Mouse (Mus musculus): ENCODE data around the gene Nek7. TPM values are rescaled to one million over a fixed set of nuclear protein-coding genes. Genes with fewer than 3 reads are reported as not detected.

Gene Nek7
- total and polyA plus RNA-seq, 3 experiments = 4.7 to 9.1 TPM; not detected in 1

DNA sequence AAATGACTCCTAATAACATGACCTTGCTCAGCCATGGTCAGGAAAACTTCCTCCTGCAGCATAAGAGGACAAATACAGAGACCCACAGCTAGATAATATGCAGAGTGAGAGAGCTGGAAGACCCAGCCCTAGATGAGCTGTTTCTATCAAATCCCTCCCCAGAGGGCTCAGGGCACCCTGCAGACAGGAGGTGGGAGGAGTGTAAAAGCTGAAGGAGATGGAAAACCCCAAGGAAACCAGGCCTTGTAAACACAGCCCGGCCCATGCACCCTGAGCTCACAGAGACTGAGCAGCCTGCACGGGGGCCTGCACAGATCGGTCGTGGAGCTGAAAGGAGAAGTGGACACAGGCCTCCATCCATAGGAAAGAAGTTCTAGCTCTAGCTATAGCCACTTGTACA, 27.5 kb downstream of the Nek7 start:
- Histone ChIP-seq H3K9me3 (replicated peaks; ENCODE audit: insufficient read depth, low read length) (no peaks in the 10 kb centered on the region), H3K4me1 (ENCODE audit: control insufficient read depth in 1 of 2, insufficient read depth in 2 of 2, low read length in 2 of 2) (no peaks in the 10 kb centered on the region), H3K9ac (ENCODE audit: control insufficient read depth, low read depth, low read length, poor library complexity, severe bottlenecking) (no peak overlapping the region), H3K4me3 (ENCODE audit: control insufficient read depth in 1 of 2, insufficient read depth in 1 of 2, low read depth in 2 of 2, low read length in 2 of 2) (no peak overlapping the region), H3K27ac (ENCODE audit: control insufficient read depth, low read depth, low read length) (no peak overlapping the region), H3K79me2 (ENCODE audit: control insufficient read depth, insufficient read depth, low read length, poor library complexity) (no peaks in the 10 kb centered on the region), H3K27me3 (ENCODE audit: control insufficient read depth in 1 of 2, insufficient read depth in 2 of 2, low read length in 2 of 2) (no peaks in the 10 kb centered on the region), H3K36me3 (ENCODE audit: control insufficient read depth in 1 of 2, insufficient read depth in 2 of 2, low read length in 2 of 2) (no peaks in the 10 kb centered on the region)
- no peak for DNase-seq (ENCODE audit: low read depth, low spot score)
- TF ChIP-seq TBP (IDR thresholded peaks at IDR 0.05; ENCODE audit: low read depth, low read length) (no peak), CHD1 (IDR thresholded peaks at IDR 0.05; ENCODE audit: low read depth, low read length) (no peak)

DNA sequence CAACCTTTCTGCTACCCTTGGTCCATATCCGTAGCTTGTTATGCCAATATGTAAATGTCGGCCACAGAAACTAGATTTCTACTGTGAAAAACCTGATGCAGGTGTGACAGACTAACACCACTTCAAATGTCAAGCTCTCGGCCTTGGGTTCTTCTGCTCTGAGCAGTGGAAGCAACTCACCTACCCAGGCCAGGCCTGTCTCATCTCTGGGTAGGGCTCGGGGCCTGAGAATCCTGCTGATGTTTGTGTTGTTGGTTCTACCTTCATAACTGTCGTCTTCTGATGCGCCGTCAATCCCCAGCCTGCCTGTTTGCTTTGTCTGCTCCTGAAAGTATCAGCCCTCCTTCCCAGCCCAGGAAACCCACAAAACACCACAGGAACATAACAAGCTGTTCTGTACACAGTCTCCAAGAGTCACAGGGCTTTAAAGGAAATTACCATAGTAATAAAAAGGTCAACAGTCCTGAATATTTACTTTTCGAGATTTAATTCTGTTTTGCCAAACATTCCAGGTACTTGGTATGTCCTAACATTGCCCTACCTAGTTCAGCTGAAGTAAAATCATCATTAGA, 29.4 kb downstream of the Nek7 start:
- H3K27me3 ChIP-seq (ENCODE audit: control insufficient read depth in 1 of 2, insufficient read depth in 2 of 2, low read length in 2 of 2) = no peaks in the 10 kb centered on the region
- no peak overlapping the region for H3K4me3 ChIP-seq (ENCODE audit: control insufficient read depth in 1 of 2, insufficient read depth in 1 of 2, low read depth in 2 of 2, low read length in 2 of 2)
- no peaks in the 10 kb centered on the region for H3K79me2 ChIP-seq (ENCODE audit: control insufficient read depth, insufficient read depth, low read length, poor library complexity)
- no peaks in the 10 kb centered on the region for H3K9me3 ChIP-seq (replicated peaks; ENCODE audit: insufficient read depth, low read length)
- H3K36me3 ChIP-seq (ENCODE audit: control insufficient read depth in 1 of 2, insufficient read depth in 2 of 2, low read length in 2 of 2) = no peaks in the 10 kb centered on the region
- H3K27ac ChIP-seq (ENCODE audit: control insufficient read depth, low read depth, low read length) = no peak overlapping the region
- H3K4me1 ChIP-seq (ENCODE audit: control insufficient read depth in 1 of 2, insufficient read depth in 2 of 2, low read length in 2 of 2) = no peaks in the 10 kb centered on the region
- H3K9ac ChIP-seq (ENCODE audit: control insufficient read depth, low read depth, low read length, poor library complexity, severe bottlenecking) = no peak overlapping the region
- TF ChIP-seq GABPA (IDR thresholded peaks at IDR 0.05; ENCODE audit: low read depth, low read length) (no peak), POLR2A (IDR thresholded peaks at IDR 0.05; ENCODE audit: control insufficient read depth in 1 of 2, insufficient read depth in 1 of 2, low read depth in 1 of 2, low read length in 2 of 2, poor library complexity in 1 of 2) (no peak), GATA1 (IDR thresholded peaks at IDR 0.05; ENCODE audit: low read depth, low read length) (no peak), UBTF (IDR thresholded peaks at IDR 0.05; ENCODE audit: borderline replicate concordance, insufficient read depth, low read depth, low read length) (no peak), MXI1 (IDR thresholded peaks at IDR 0.05; ENCODE audit: low read depth, low read length) (no peak), CHD1 (IDR thresholded peaks at IDR 0.05; ENCODE audit: low read depth, low read length) (no peak), RAD21 (IDR thresholded peaks at IDR 0.05; ENCODE audit: low read depth, low read length) (no peak)
- DNase-seq (ENCODE audit: low read depth, low spot score) = no peak

DNA sequence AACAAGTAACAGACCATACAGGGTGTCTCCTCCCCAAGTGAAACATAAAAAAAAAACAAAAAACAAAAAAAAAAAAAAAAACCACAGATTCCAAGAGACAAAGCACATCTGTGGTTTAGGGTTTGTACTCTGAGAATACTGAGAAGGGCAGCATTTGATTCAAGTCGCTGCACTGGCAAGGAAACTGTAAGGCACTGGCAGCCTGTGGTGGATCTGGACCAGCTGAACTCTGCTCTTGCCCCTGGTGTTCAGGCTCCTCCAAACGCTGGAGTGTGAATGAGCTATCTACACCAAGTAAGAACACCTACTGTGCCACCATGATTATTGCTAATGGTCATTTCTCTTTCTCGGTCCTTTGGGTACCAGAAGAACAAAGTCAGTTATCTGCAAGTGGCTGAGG, 30.8 kb downstream of the Nek7 start:
- no peaks in the 10 kb centered on the region for H3K27me3 ChIP-seq (ENCODE audit: control insufficient read depth in 1 of 2, insufficient read depth in 2 of 2, low read length in 2 of 2)
- H3K4me1 ChIP-seq (ENCODE audit: control insufficient read depth in 1 of 2, insufficient read depth in 2 of 2, low read length in 2 of 2) = no peaks in the 10 kb centered on the region
- H3K9me3 ChIP-seq (replicated peaks; ENCODE audit: insufficient read depth, low read length) = no peaks in the 10 kb centered on the region
- TF ChIP-seq CHD1 (IDR thresholded peaks at IDR 0.05; ENCODE audit: low read depth, low read length) (no peak), TBP (IDR thresholded peaks at IDR 0.05; ENCODE audit: low read depth, low read length) (no peak), ZMIZ1 (IDR thresholded peaks at IDR 0.05; ENCODE audit: low read depth, low read length) (no peak), ZC3H11A (IDR thresholded peaks at IDR 0.05; ENCODE audit: low read depth, low read length) (no peak), MAFK (IDR thresholded peaks at IDR 0.05; ENCODE audit: borderline replicate concordance, low read depth, low read length) (no peak), USF2 (IDR thresholded peaks at IDR 0.05; ENCODE audit: borderline replicate concordance in 1 of 2, insufficient read depth in 1 of 2, low read depth in 1 of 2, low read length in 2 of 2) (no peak), MYB (IDR thresholded peaks at IDR 0.05; ENCODE audit: low read depth, low read length) (no peak), TAL1 (IDR thresholded peaks at IDR 0.05; ENCODE audit: low read length) (no peak), MAX (IDR thresholded peaks at IDR 0.05; ENCODE audit: low read length) (no peak), CTCF (IDR thresholded peaks at IDR 0.05 in 2 of 3, conservative IDR thresholded peaks at IDR 0.05 in 1 of 3; ENCODE audit: control insufficient read depth in 1 of 3, insufficient read depth in 1 of 3, low read depth in 2 of 3, low read length in 3 of 3, poor library complexity in 1 of 3, severe bottlenecking in 1 of 3) (no peak), ZKSCAN1 (IDR thresholded peaks at IDR 0.05; ENCODE audit: low read depth, low read length) (no peak)
- H3K4me3 ChIP-seq (ENCODE audit: control insufficient read depth in 1 of 2, insufficient read depth in 1 of 2, low read depth in 2 of 2, low read length in 2 of 2) = no peak overlapping the region
- H3K27ac ChIP-seq (ENCODE audit: control insufficient read depth, low read depth, low read length) = no peak overlapping the region
- H3K36me3 ChIP-seq (ENCODE audit: control insufficient read depth in 1 of 2, insufficient read depth in 2 of 2, low read length in 2 of 2) = no peaks in the 10 kb centered on the region
- H3K9ac ChIP-seq (ENCODE audit: control insufficient read depth, low read depth, low read length, poor library complexity, severe bottlenecking) = no peak overlapping the region
- no peaks in the 10 kb centered on the region for H3K79me2 ChIP-seq (ENCODE audit: control insufficient read depth, insufficient read depth, low read length, poor library complexity)
- DNase-seq (ENCODE audit: low read depth, low spot score) = no peak
